Mouse (Mus musculus): ENCODE data around the gene Gm10203. TPM values are rescaled to one million over a fixed set of nuclear protein-coding genes. Genes with fewer than 3 reads are reported as not detected.
"Not testable (repeated sequence)": the region's sequence is repeated elsewhere in the genome, so short reads cannot be mapped to it uniquely, and the experiment has no call there.

The Gm10203 gene
- total RNA-seq, 2 experiments from 2014 or later = not detected

- DNase-seq = no peak
Measured at GRCm38 (mm10) chr6:149134391-149135150, 4.6 kb downstream of the Gm10203 start.

- no peak for DNase-seq
Measured at GRCm38 (mm10) chr6:149135631-149136030, 5.7 kb downstream of the Gm10203 start.

GRCm38 (mm10) chr6:149137936-149138335, 8.0 kb downstream of the Gm10203 start:
- no peak for DNase-seq

GRCm38 (mm10) chr6:149139011-149139410, 9.0 kb downstream of the Gm10203 start:
- DNase-seq = no peak

GRCm38 (mm10) chr6:149139471-149139870, 9.5 kb downstream of the Gm10203 start, which contains the start of gene Etfbkmt:
Gene Etfbkmt (plus strand): TSS chr6:149139849.
- no peak for DNase-seq

GRCm38 (mm10) chr6:149141393-149142173, 11.6 kb downstream of the Gm10203 start:
- peak; percentile 90 for DNase-seq

GRCm38 (mm10) chr6:149145143-149145542, 15.2 kb downstream of the Gm10203 start:
- DNase-seq = no peak

- no peak for DNase-seq
Measured at GRCm38 (mm10) chr6:149148436-149149229, 18.7 kb downstream of the Gm10203 start.

GRCm38 (mm10) chr6:149152119-149152518, 22.1 kb downstream of the Gm10203 start:
- no peak for DNase-seq

GRCm38 (mm10) chr6:149153473-149154115, 23.6 kb downstream of the Gm10203 start:
- no peak for DNase-seq

- DNase-seq = no peak
Measured at GRCm38 (mm10) chr6:149154116-149155030, 24.4 kb downstream of the Gm10203 start.

GRCm38 (mm10) chr6:149155031-149155841, 25.3 kb downstream of the Gm10203 start:
- DNase-seq = no peak

GRCm38 (mm10) chr6:149167038-149167437, 37.1 kb downstream of the Gm10203 start:
- not testable (repeated sequence) for DNase-seq

GRCm38 (mm10) chr6:149167672-149168071, 37.7 kb downstream of the Gm10203 start:
- DNase-seq = no peak

- DNase-seq = no peak
Measured at GRCm38 (mm10) chr6:149168436-149168835, 38.5 kb downstream of the Gm10203 start.

GRCm38 (mm10) chr6:149169965-149170364, 40.0 kb downstream of the Gm10203 start:
- not testable (repeated sequence) for DNase-seq

- peak; percentile 49 for DNase-seq
Measured at GRCm38 (mm10) chr6:149173831-149174625, 44.1 kb downstream of the Gm10203 start.

- DNase-seq = peak; percentile 62
Measured at GRCm38 (mm10) chr6:149174932-149175570, 45.1 kb downstream of the Gm10203 start.
